Mouse (Mus musculus) lung, postnatal 0 days (tissue): ENCODE data around the gene Ube2j1.

Experiments
- CTCF ChIP-seq: IDR thresholded peaks from 2 replicates; pipeline ENCODE4 v1.5.1; 2016; ENCODE audit warnings: antibody characterized with exemption, mild to moderate bottlenecking
- EP300 ChIP-seq: IDR thresholded peaks from 2 replicates; pipeline ENCODE4 v1.6.1; 2016; ENCODE audit warnings: antibody characterized with exemption, mild to moderate bottlenecking, control low read depth

GRCm38 (mm10) chr4:32998996-32999395 lies 32.2 kb upstream of the Ube2j1 start:
- TF ChIP-seq CTCF: no peak
- no peak for TF ChIP-seq EP300
